Mouse (Mus musculus) thymus, postnatal 14 days (tissue): ENCODE data around the gene Pou2f2.

ENCODE experiments used
- DNase-seq: peaks from one replicate; pipeline ENCODE4 v3.0.0; 2021

Pou2f2 gene

DNA sequence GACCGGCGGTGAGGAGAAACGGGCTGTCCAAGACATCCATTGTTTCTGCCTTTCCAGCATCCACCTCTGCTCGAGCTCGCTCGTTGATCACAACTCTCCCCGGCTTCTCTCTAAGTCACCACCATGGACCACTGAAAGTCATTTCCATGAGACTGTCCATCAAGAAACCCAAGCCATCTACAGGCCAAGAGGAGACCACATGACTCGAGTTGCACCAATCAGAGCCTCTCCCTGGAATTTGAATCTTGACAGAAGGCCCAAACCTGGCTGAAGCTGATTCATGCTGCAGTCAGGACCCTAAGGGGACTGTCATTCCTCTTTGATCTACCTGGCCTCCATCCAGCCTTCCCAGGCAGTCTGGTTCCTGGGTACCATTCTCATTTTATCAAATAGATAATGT, 12.6 kb upstream of the Pou2f2 start:
- DNase-seq, result no peak

DNA sequence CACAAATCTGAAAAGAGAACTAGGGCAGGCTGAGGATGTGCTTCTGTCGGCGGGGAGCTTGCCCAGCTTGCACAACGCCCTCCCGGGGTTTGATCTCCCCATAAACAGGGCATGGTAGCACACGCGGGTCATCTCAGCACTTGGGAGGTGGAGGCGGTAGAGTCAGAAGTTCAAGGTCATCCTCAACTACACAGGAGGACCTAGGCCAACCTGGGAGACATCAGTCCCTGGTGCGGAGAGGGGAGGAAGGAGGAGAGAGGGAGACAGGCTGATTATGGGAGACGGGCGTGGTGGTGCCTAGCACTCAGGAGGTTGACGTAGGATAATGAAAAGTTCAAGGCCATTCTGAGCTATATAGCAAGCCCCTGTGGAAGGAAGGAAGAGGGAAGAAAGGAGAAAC, 11.3 kb upstream of the Pou2f2 start:
- no peak for DNase-seq

DNA sequence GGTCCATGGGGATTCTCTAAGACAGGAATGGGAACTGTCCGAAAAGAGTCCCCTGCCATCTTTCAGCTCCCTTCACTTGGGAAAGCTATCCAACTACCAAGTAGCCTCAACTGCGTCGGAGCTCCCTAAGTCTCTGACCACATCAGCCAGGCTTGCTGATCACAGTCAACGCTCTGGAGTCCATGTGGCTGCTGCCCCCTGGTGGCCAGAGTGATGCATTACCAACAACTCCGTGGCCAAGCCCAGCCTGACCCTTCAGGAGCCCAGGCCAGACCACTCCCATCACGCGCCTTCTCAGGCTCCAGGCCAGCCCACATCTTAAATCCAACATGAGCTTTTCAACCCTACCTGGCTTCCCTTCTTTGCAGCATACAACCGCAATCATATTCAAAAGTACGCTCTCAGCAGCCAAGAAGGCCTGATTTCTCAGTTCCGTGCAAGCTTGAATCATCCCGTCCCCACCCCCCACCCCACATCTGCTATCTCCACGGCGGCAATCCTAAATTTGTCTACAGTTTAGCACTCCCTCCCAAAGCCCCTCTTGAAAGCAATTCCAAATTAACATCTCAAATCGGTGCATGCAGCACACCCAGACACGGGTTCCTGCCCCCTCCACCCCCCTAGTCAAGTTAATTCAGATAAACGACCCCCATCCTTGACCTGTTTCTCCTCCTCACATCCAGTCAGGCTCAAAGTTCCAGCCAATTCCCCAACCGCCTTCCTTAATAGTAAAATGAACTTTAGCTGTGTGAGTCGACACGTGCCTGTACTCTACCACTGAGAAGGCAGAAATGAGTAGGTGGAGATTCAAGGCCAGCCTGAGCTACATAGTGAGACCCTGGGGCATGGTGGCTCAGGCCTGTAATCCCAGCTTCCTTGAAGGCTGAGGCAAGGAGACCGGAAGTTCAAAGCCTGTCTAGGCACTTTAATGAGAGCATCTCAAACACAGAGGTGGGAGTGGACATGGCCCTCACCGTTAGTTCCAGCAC, 8.4 kb upstream of the Pou2f2 start:
- DNase-seq, result peak; percentile 81

DNA sequence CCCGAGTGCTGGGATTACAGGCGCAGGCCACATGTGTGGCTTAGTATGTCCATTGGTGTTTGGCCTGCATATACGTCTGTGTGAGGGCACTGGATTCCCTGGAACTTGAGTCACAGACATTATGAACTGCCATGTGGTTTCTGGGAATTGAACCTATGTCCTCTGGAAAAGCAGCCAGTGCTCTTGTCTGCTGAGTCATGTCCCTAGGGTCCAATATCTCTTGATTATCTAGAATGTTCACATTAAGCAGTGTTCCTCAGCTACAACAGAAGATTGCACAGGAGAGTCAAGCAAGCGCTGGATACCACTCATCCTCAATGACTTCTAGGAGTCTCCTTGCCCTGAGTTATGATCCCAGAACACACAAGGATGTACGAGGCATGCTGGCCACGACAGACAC, 4.6 kb upstream of the Pou2f2 start:
- no peak for DNase-seq

DNA sequence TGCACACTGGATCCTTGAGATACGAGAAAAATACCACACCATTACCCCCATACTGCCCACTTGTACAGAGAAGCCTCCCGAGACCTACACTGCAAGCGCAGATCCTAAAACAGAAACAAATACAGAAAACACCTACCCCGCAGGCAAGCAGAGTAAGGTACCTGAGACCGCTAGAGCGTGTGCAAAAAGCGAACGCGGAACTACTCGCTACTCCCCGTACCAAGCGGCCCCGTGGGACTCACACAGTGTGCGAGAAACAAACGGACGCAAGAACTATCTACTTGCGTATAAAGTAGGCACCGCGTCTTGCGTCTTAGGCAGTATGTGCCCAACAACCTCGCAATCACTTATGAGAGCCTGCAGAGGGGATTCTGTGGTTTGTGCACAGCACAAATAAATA, 2.3 kb upstream of the Pou2f2 start:
- peak; percentile 14 for DNase-seq

DNA sequence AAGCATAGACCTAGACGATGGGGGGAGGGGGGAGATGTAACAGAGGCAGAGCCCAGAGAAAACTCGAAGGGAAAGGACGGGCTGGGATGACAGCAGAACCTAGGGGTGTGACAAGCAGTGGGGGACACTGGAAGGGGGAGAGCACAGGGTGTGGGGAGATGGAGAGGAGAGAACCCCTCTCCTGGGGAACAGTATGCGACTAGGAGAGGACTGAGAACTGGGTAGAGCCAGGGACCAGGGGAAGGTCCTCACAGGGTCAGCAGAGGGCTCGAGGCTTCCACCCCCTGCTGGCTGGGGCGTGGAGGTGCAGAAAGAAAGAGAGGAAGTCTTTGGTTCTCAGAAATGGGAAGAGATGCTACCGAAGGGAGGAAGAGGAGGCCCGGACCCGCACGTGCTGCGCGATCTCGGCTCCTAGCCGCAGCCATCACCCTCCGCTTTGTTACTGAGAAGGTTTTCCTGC, 1.8 kb upstream of the Pou2f2 start:
- DNase-seq, result peak; percentile 61

DNA sequence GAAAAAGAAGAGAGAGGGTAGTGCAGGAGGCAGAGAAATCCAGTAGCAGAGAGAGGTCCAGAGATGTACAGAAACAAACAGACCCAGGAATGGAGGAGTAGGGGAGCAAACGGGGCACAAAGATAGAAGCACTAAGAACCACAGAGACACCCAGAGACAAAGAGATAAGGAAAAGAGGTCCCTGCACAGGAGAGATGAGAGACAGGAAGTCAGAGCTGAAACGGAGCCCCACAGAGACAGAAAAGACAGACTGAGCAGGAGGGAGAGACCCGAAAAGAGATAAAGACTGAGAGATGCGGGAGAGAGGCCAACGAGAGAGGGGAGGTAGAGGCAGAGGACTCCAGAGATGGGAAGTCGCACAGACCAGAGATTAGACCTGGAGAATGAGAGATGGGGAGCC, 986 bp upstream of the Pou2f2 start:
- DNase-seq, result no peak

DNA sequence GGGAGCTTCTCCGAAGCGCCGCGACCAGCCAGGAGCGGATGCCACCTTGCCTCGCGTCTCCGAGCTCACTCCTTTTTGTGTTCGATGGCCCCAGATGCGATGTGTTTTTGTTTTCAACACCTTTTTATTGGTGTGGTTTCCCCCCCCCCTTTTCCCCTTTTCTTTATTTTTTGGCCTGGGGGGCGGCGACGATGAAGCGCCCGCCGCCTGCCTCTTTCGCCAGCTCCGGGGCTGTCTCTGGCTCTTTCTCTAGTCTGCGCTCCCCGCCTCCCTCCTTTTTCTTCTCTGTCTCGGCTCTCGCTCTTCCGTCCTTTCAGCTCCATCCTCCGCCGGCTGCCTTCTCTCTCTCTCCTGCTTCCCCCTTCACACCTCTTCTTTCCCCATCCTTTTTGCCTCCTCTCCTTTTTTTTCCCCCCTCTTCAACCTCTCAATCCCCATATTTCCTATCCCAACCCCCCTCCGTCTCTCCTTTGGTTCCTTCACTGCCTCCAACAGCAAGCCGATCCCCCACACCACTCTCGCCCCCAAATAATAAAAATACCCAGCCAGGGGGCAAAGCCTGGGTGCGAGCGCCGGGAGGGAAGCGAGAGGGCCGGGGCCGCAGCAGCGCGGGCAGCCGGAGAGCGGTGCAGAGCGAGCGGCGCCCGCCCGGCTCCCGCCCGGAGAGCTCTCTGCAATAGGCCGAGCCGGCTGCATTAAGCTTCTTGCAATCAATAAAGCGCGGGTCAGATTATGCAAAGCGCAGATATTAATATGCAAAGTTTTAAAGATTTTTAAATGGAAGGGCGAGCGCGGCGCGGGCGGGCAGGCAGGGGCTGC, 530 bp downstream of the Pou2f2 start:
- DNase-seq, result peak; percentile 34

DNA sequence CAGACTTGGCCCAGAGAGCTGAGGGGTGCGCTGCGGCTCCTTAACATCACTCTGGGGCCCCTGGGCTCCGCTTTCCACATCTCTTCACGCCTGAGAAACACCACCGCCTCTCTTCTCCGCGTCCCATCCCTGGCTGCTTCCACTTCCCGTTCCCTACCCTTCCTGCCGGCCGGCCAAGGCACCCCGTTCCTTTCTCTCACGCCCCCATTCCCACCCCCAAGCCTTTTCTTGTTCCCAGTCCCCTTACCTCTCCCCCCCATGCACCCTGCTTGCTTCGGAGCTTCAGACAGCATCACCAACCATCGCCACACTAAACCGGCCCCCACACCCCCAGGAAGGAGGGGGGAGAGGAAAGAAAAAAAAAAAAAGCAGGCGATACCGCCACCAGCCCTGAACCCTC, 1.2 kb downstream of the Pou2f2 start:
- no peak for DNase-seq

DNA sequence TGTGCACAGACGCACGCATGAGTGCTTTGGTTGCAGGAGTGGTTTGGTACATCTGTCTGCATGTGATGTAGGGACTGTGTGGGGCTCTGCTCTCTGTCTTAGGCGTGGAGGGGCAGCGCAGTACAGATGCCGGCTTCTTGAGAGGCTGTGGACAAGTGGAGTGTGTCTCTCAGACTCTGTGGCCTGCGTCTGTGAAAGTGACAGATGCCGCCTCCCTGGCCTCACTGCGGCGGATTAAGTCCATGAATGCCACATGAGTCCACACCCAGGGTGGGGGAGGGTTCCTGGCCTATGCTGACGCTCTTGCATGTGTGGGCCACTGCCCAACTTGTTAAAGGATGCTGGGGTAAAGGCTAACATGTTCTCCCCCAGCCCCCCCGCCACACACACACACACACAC, 5.2 kb downstream of the Pou2f2 start:
- no peak for DNase-seq

DNA sequence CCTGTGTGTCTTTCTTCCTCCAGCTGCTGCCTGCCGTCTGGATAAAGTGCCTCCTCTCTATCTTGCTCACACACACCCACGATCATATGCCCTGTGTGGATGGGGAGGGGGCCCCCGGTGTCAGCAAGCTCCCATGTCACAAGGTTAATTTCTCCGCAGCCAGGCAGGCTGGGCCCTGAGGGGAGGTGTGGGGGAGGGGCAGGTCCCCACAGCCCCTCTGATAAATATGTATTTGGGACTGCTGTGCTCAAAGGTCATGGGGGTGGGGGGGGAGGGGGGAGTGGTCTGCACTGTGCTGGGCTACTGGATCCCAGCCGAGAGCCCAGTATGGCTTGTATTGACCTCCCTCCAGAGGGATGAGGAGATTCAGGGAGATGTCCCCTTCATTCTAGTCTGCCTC, 6.9 kb downstream of the Pou2f2 start:
- no peak for DNase-seq

DNA sequence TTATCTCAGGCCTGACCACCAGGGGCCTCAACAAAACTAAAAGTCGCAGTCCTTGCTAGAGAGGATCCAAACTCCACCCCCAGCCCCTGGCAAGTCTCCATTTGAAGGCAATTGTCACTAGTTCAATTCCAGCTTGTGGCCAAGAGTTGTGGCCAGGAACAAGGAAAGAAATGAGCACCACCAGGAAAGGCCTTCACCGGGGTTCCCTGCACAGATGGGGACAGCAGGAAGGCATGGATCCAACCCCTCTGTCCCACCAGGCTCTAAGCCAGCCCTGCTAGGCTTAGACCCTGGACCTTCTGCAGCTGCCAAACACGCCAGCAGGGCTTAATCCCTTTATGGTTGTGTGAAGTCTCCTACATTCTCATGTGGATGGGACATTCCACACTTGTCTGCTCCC, 8.9 kb downstream of the Pou2f2 start:
- no peak for DNase-seq

DNA sequence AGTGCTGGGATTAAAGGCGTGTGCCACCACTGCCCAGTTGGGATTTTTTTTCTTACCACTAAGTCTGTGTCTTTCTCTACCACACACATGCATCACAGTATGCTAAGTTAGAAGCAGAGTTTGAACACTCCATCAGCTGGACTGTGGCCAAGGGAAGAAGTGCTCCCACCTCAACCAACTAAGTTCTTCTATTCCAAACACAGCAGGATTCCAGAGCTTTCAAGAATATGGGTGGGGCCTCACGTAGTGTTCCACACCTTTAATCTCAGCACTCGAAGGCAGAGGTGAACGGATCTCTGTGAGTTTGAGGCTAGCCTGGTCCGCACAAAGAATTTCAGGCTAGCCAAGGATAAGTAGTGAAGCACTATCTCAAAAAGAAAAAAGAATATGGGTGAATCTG, 13.4 kb downstream of the Pou2f2 start:
- no peak for DNase-seq

DNA sequence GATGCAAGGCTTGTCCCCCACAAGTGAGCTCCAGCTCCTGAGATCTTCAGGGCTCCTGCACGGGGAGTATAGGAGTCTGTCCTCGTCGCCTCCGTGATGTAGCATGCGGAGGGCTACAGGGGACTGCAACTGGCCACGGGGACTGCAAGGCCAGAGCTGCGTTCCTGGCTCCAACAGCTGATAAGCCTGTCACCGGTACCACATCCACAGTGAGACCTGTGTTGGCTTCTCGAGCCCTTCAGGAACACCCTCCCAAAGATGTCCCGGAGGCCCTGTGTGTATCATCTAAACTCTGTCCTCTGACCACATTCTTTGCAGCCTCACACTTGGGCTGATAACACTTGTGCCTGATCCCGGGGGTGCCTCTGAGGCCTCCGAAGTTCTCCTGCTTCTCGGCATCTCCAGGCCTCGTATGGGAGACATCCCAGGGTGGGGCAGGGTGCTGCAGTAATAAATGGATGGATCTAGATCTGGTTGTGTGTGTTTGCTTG, 23.3 kb downstream of the Pou2f2 start:
- DNase-seq, result no peak

DNA sequence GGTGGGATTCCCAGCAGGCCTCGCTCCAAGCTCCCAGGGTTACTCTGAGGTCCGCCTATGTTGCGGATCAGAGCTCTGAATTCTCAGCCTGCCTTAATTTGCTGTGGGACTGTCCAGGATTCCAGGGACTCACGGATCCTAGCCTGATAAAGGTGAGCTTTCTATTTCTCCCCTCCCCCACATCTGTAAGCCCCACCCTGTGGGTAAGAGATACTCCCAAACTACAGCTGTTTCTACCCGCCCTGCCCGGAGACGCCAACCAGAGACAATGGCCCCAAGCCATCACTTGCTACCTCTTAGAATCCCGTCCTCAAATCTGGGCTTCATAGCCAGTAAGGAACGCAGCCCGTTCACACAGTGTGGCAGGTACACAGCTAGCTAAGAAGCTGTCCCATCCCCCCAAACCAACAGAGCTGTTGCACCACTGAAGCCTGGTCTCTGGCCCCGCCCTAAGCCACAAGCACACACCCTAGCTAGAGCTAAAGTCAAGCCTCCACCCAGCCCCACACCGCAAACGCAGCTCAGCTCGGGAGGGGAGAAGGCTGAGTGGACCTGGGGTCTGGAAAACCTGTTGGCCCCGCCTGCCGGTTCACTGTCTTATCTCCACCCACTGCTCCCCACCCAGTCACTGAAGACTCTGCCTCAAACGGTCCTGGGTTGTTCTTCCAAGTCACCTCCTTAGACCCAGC, 23.9 kb downstream of the Pou2f2 start:
- DNase-seq, result peak; percentile 68

DNA sequence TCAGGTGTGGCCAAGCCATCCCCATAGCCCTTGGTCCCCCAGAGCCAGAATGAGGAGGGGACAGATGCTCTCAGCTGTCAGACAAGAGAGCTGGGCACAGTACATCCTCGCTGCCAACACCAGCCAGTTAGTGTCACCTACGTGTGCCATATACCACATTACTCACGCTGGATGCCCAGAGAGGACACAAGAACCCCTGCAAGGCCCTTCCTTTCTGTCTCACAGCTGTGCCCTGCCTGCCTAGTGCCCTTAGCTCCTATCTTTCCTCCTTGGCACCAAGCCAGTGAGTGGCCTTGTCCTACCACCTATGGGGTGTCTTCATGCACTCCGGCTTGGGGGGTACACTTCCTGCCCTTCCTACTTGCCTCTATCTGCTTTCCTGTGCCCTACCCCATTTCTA, 24.9 kb downstream of the Pou2f2 start:
- DNase-seq, result peak; percentile 17

DNA sequence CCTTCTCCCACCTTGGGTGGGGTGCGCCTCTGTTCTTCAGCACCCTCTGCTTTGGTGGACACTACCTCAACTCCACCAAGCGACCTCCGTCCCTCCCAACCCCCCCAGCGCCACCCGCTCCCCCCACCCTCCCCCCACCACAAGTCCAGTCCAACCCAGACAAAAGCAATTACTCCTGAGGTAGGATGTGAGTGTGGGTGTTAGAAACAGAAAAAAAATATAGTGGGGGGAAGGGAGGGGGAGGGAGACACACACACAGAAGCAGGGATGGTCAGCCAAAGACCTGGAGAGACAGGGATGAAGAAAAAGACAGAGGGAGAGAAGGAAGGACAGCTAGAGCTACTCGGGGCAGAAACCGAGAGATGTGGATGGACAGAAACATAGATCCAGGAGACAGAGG, 25.7 kb downstream of the Pou2f2 start:
- no peak for DNase-seq

DNA sequence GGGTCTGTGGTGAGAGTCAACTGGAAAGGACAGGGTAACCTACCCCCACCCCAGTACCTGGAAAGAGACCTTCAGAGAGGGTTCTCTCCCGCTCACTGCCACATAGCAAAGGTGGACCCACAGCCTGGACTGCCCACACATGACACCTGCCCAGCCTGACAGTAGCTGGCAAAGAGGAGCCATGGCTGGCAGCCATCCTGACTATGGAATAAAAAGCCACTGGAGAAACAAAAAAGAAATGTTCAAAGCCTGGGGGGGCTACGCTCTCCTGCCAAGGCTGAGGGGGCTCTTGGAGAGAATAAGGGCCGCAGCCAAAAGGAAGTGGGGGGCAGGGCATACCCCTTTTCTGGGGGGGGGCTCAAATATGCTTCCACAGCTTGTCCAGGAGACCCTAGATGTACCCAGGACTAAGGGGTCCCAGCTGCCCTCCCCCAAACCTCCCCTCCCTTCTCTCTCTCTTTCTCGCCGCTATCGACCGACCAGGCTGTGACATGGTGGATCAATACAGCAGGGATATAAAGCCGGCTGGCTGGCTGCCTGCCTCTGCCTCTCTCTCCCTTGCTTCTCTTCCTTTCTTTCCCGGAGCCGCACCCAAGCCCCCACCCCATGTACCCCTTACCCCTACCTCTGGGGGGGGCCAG, 27.5 kb downstream of the Pou2f2 start:
- DNase-seq, result no peak

DNA sequence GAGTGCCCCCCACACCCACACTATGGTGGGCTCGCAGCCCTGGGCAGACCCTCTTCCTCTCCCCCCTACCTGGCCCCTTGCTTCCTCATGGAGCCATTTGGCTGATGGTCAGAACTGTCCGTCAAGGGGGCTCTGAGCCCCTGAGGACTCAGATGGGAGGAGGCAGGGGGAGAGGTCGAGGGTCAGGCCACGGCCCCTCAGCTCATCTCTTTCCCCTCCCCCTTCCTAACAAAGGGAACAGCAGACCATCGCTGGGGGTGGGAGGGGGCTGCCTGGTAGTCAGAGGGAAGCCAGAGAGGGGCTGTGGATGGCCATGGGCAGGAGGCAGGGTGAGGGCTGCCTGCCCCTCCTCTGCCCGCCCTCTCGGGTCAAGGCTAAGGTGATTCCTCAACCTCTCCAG, 28.5 kb downstream of the Pou2f2 start:
- no peak for DNase-seq

DNA sequence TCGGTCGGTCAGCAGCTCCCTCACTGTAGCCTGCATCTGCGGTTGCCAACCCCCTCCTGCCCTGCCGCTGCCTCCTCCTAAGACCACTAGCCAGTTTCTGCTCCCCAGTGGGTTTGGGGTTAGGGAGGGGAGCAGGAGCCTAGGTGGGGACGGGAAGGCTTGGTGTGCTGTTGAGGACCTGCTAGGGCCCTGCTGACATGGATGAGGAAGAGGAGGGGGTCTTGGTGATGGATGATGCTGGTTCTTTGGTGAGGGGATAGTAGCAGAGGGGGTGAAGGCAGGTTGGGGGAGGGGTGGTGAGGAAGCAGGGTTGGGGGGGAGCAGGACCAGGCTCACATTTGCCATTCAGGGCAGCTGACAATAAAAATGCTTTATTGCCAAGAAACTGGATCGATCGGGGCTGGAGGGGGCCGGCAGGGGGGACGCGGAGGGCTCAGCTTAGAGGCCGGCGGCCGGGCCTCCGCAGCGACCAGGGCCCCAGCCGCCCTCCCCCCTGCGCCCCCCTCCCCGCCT, 29.3 kb downstream of the Pou2f2 start:
- DNase-seq, result no peak

DNA sequence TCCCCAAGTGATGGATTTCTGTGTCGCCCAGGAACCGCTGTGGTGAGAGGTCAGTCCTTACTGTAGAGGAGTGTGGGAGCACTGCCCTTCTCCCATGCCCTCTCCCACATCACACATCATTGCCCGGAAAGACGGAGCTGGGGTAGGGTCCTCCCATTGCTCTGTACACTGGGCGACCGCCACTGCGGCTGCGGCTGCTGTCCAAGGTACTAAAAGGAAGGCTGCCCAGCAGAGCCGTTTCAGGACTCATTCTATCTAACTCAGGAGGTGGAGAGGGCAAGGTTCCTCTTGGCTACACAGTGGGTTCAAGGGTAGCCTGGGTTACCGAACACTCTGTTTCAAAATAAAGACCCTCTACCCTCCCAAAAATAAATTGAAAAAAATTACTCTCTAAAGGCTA, 33.6 kb downstream of the Pou2f2 start:
- DNase-seq, result peak; percentile 44

DNA sequence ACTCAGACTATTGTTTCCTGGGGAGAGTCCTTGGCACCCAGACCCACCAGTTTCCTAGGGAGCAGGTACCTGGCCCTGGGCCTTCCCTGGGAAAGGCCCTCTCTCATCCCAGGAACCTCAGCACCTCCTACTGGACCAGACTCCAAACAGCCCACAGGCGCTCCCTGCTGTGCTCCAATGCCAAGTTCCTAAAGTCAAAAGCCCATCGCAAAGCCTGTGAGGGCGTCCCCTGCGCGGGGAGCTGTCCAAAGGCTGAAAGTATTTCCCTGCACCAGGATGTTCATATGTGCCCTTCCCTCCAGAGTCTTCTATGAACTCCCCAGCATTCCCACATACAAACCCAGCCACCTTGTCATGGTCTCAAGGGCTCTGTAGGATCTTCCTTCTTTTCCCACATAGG, 37.8 kb downstream of the Pou2f2 start:
- DNase-seq, result peak; percentile 53
